Mouse (Mus musculus): Measurements from ENCODE around the gene Scamp4.

- TF ChIP-seq POLR2A (IDR thresholded peaks at IDR 0.05; ENCODE audit: low read depth, low read length) = no peak
- TF ChIP-seq CTCF (conservative IDR thresholded peaks at IDR 0.05 in 1 of 2, IDR thresholded peaks at IDR 0.05 in 1 of 2; ENCODE audit: low read depth in 2 of 2, low read length in 2 of 2) = no peak
- TF ChIP-seq POLR2AphosphoS2 (IDR thresholded peaks at IDR 0.05; ENCODE audit: low read depth, low read length) = no peak
- no peak for TF ChIP-seq ZC3H11A (IDR thresholded peaks at IDR 0.05; ENCODE audit: low read depth, low read length)
- TF ChIP-seq EP300 (IDR thresholded peaks at IDR 0.05; ENCODE audit: low read length) = no peak
- no peak for TF ChIP-seq KAT2A (IDR thresholded peaks at IDR 0.05; ENCODE audit: insufficient replicate concordance, low read length)
- no peak for TF ChIP-seq RCOR1 (conservative IDR thresholded peaks at IDR 0.05; ENCODE audit: low read depth, low read length)
- no peak for TF ChIP-seq RAD21 (IDR thresholded peaks at IDR 0.05; ENCODE audit: low read depth, low read length)
- no peak for TF ChIP-seq MAZ (IDR thresholded peaks at IDR 0.05; ENCODE audit: low read depth, low read length)
- no peak for TF ChIP-seq TCF12 (IDR thresholded peaks at IDR 0.05; ENCODE audit: low read depth, low read length)
- TF ChIP-seq TBP (conservative IDR thresholded peaks at IDR 0.05; ENCODE audit: low read depth, low read length) = no peak
- no peak for TF ChIP-seq IRF4 (IDR thresholded peaks at IDR 0.05; ENCODE audit: low read depth, low read length)
- no peak for TF ChIP-seq MXI1 (IDR thresholded peaks at IDR 0.05; ENCODE audit: low read depth, low read length)
- no peak for TF ChIP-seq BHLHE40 (IDR thresholded peaks at IDR 0.05; ENCODE audit: low read depth, low read length)
These were observed 17.7 kb downstream of the Scamp4 start for GRCm38 (mm10) chr10:80620365-80620764.
